Mouse (Mus musculus) heart, adult 2 months (tissue): Measurements from ENCODE around the gene Pfdn5. TPM values are rescaled to one million over a fixed set of nuclear protein-coding genes. Genes with fewer than 3 reads are reported as not detected.
"Not testable (repeated sequence)": the region's sequence is repeated elsewhere in the genome, so short reads cannot be mapped to it uniquely, and the experiment has no call there.

Experiments used
- DNase-seq, 2 experiments: peaks; one replicate each; pipeline ENCODE4 v3.0.0; 2021
- H3K27ac ChIP-seq: fragments of 200-600 bp; 2 replicates; pipeline ENCODE4 v1.8.1; 2022
- H3K27me3 ChIP-seq: fragments of 200-500 bp; 2 replicates; pipeline ENCODE4 v1.6.1; 2012; ENCODE audit warnings: mild to moderate bottlenecking, low read length, inconsistent platforms, mixed read lengths; ENCODE audit not compliant: control insufficient read depth, insufficient read depth
- H3K36me3 ChIP-seq: fragments of 200-500 bp; 2 replicates; pipeline ENCODE4 v1.6.1; 2012; ENCODE audit warnings: low read length, inconsistent platforms; ENCODE audit not compliant: control insufficient read depth, insufficient read depth
- H3K4me1 ChIP-seq: fragments of 200-500 bp; 2 replicates; pipeline ENCODE4 v1.6.1; 2011; ENCODE audit warnings: low read length; ENCODE audit not compliant: control insufficient read depth, insufficient read depth
- H3K4me3 ChIP-seq: fragments of 200-600 bp; 2 replicates; pipeline ENCODE4 v1.8.1; 2022
- H3K79me2 ChIP-seq: fragments of 200-500 bp; replicated peaks from 2 replicates; pipeline ENCODE4 v1.6.1; 2012; ENCODE audit warnings: mild to moderate bottlenecking, inconsistent platforms, low read length, moderate library complexity, mixed read lengths; ENCODE audit not compliant: control insufficient read depth, insufficient read depth
- H3K9ac ChIP-seq: fragments of 200-500 bp; 2 replicates; pipeline ENCODE4 v1.6.1; 2012; ENCODE audit warnings: low read depth, mild to moderate bottlenecking, control low read depth, inconsistent platforms, low read length, mixed read lengths
- CTCF ChIP-seq: fragments of 200-600 bp; IDR thresholded peaks from 2 replicates; pipeline ENCODE4 v1.8.1; 2022; ENCODE audit warnings: antibody characterized with exemption, mild to moderate bottlenecking, moderate library complexity
- EP300 ChIP-seq: fragments of 200-500 bp; IDR thresholded peaks from 2 replicates; pipeline ENCODE4 v1.6.1; 2011; ENCODE audit warnings: low read depth, low read length, control low read depth; ENCODE audit not compliant: insufficient read depth
- POLR2A ChIP-seq: fragments of 200-500 bp; IDR thresholded peaks from 2 replicates; pipeline ENCODE4 v1.6.1; 2011; ENCODE audit warnings: mild to moderate bottlenecking, low read depth, low read length, control low read depth; ENCODE audit not compliant: insufficient read depth
- WGBS: fragments of 180-500 bp; shearing (Covaris S2); methylation state at CpG from one replicate; pipeline ENCODE4 v1.1.7; 2018; 5-methylcytosine and 5-hydroxymethylcytosine counted together
- intact Hi-C: fragments of 180-260 bp; cut with DNase I; formaldehyde crosslinking; loops from one replicate; pipeline ENCODE4 v1.15.1; 2025
- polyA plus RNA-seq: library from polyadenylated mRNA; depleted of rRNA; stranded (reverse); fragments of >200 nt; gene quantifications from 2 replicates; pipeline ENCODE4 v1.2.3, GENCODE M21; 2012
- total RNA-seq, 2 experiments: library from RNA; stranded (reverse); gene quantifications; 2 replicates each; pipeline ENCODE4 v1.2.3; 2021

The Pfdn5 gene
- total and polyA plus RNA-seq, 3 experiments, result 82.0 to 351 (median 287) TPM

GRCm38 (mm10) chr15:102324654-102325473, 1.1 kb upstream of the Pfdn5 start:
- intact Hi-C loops, result no loop called here
- peak in 1 of 2 experiments; percentile 21 for DNase-seq
- Histone ChIP-seq H3K9ac (no peak overlapping the region), H3K79me2 (no peaks in the 10 kb centered on the region), H3K4me1 (peaks cover 2% of the 10 kb centered on the region), H3K27me3 (no peaks in the 10 kb centered on the region), H3K4me3 (peak overlapping the region; percentile 51), H3K36me3 (no peaks in the 10 kb centered on the region), H3K27ac (peak overlapping the region; percentile 62)
- WGBS, result 78% methylated on average over 12 of the region's 12 CpGs
- TF ChIP-seq CTCF (peak; percentile 38), EP300 (no peak), POLR2A (no peak)

- Histone ChIP-seq H3K9ac (peak overlapping the region; percentile 93; the same call in 1 of the 2 replicates), H3K4me1 (peaks cover 5% of the 10 kb centered on the region), H3K27me3 (no peaks in the 10 kb centered on the region), H3K79me2 (no peaks in the 10 kb centered on the region), H3K4me3 (peak overlapping the region; percentile 70), H3K36me3 (no peaks in the 10 kb centered on the region), H3K27ac (no peak overlapping the region)
- DNase-seq, result no peak
- intact Hi-C loops, result no loop called here
- 32% methylated on average over 8 of the region's 8 CpGs for WGBS
- no peak for TF ChIP-seq CTCF
- TF ChIP-seq EP300, result no peak
- no peak for TF ChIP-seq POLR2A
Measured at GRCm38 (mm10) chr15:102326892-102327291, 976 bp downstream of the Pfdn5 start.

- DNase-seq, result peak; percentile 81 to 87
- Histone ChIP-seq H3K79me2 (no peaks in the 10 kb centered on the region), H3K4me1 (peaks cover 10% of the 10 kb centered on the region), H3K9ac (peak within 1 kb of the TSS; percentile 83), H3K36me3 (no peaks in the 10 kb centered on the region), H3K27me3 (no peaks in the 10 kb centered on the region), H3K4me3 (peak within 1 kb of the TSS; percentile 72), H3K27ac (peak within 1 kb of the TSS; percentile 70)
- peak; percentile 90 for TF ChIP-seq POLR2A
- peak; percentile 83 for TF ChIP-seq EP300
- no peak for TF ChIP-seq CTCF
- WGBS, result under 1% methylated on average over 30 of the region's 30 CpGs
- intact Hi-C loops, result loop anchor here (2.0 kb wide), 1 partner anchor 19 kb away; the partner anchor contains the start of gene Aaas
Measured at GRCm38 (mm10) chr15:102331610-102332015, 5.7 kb downstream of the Pfdn5 start, which contains the start of gene Myg1. TSS of gene Myg1 (plus strand) at chr15:102331709.

GRCm38 (mm10) chr15:102335254-102335653, 9.3 kb downstream of the Pfdn5 start:
- WGBS, result 82% methylated on average over 8 of the region's 8 CpGs
- TF ChIP-seq CTCF, result no peak
- TF ChIP-seq EP300, result no peak
- no peak for TF ChIP-seq POLR2A
- no peak for DNase-seq
- intact Hi-C loops, result no loop called here
- H3K27ac ChIP-seq, result no peak overlapping the region
- no peak overlapping the region for H3K9ac ChIP-seq
- H3K4me3 ChIP-seq, result no peak overlapping the region
- H3K79me2 ChIP-seq, result no peaks in the 10 kb centered on the region
- H3K4me1 ChIP-seq, result peaks cover 10% of the 10 kb centered on the region
- no peaks in the 10 kb centered on the region for H3K27me3 ChIP-seq
- H3K36me3 ChIP-seq, result no peaks in the 10 kb centered on the region

GRCm38 (mm10) chr15:102335925-102336324, 10.0 kb downstream of the Pfdn5 start:
- H3K36me3 ChIP-seq, H3K27me3 ChIP-seq, DNase-seq, H3K79me2 ChIP-seq, H3K27ac ChIP-seq, H3K9ac ChIP-seq, intact Hi-C loops, H3K4me1 ChIP-seq, H3K4me3 ChIP-seq: not testable (repeated sequence)
- 94% methylated on average over 5 of the region's 5 CpGs for WGBS
- peak; percentile 35 for TF ChIP-seq CTCF

- Histone ChIP-seq H3K36me3 (no peaks in the 10 kb centered on the region), H3K27ac (no peak overlapping the region), H3K4me1 (peaks cover 6% of the 10 kb centered on the region), H3K4me3 (no peak overlapping the region), H3K27me3 (no peaks in the 10 kb centered on the region), H3K9ac (no peak overlapping the region), H3K79me2 (no peaks in the 10 kb centered on the region)
- 79% methylated on average over 4 of the region's 4 CpGs for WGBS
- no peak for TF ChIP-seq CTCF
- no peak for TF ChIP-seq POLR2A
- no peak for TF ChIP-seq EP300
- intact Hi-C loops, result no loop called here
- DNase-seq, result no peak
Measured at GRCm38 (mm10) chr15:102336946-102337345, 11.0 kb downstream of the Pfdn5 start.
